In the genomic region with DNA sequence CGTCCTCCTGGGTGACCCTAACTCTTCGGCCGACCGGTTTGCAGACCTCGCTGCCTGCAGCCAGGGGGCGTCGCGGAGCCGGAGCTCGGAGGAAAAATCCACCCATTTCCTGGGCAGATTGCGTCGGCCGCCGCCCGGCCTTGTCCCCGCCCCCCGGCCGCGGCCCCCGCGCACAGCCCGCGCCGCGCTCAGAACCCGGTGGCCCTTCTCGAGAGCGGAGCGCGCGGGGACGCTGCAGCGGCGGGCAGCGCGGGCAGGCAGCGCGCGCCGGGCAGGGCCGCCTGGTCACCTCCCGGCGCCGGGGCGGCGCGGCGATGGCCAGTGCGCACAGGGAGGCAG, we compare ENCODE assay signal across 8 mouse cellular contexts. TPM values are rescaled to one million over a fixed set of nuclear protein-coding genes. Genes with fewer than 3 reads are reported as not detected.
DNase-seq lines count a peak whose midpoint lies in the region; ATAC-seq and TF ChIP-seq lines count a peak whose summit lies in the region.

No protein-coding gene starts in this region.

- peak; percentile 69 for ATAC-seq in forebrain, embryonic 16.5 days
- peak; percentile 77; the same call in 1 of the 2 replicates for ATAC-seq in lung, embryonic 15.5 days (ENCODE audit: borderline replicate concordance, extremely low read depth, low FRiP score, low TSS enrichment)

- TF ChIP-seq RAD21 in MEL (IDR thresholded peaks at IDR 0.05; ENCODE audit: low read depth, low read length) = peak; percentile 45

- peak; percentile 50 to 92 (median 81); a peak in 5 of 6 replicates for TF ChIP-seq CTCF in MEL (IDR thresholded peaks at IDR 0.05 in 2 of 3, conservative IDR thresholded peaks at IDR 0.05 in 1 of 3; ENCODE audit: control insufficient read depth in 1 of 3, insufficient read depth in 1 of 3, low read depth in 2 of 3, low read length in 3 of 3, poor library complexity in 1 of 3, severe bottlenecking in 1 of 3)
- TF ChIP-seq CTCF in layer of hippocampus, adult 2 months (conservative IDR thresholded peaks at IDR 0.05) = peak; percentile 82

- H3K4me3 ChIP-seq in MEL (ENCODE audit: control insufficient read depth in 1 of 2, insufficient read depth in 1 of 2, low read depth in 2 of 2, low read length in 2 of 2) = peak overlapping the region; percentile 77 to 96
- H3K4me3 ChIP-seq in forebrain, embryonic 16.5 days (replicated peaks; ENCODE audit: low read length) = peak overlapping the region; percentile 62
- peak overlapping the region; percentile 42 for H3K4me3 ChIP-seq in layer of hippocampus, adult 2 months
- H3K4me3 ChIP-seq in lung, embryonic 15.5 days = peak overlapping the region; percentile 60

- H3K79me2 ChIP-seq in MEL (ENCODE audit: control insufficient read depth, insufficient read depth, low read length, poor library complexity) = peaks cover 7% of the 10 kb centered on the region

- intact Hi-C loops in heart, postnatal 25 days (cut with DNase I) = loop anchor here (1.0 to 10.0 kb wide), 3 partner anchors 73 to 281 kb away; no protein-coding TSS in a partner anchor

- H3K27ac ChIP-seq in MEL (ENCODE audit: control insufficient read depth, low read depth, low read length) = peak overlapping the region; percentile 58
- no peak overlapping the region; the same call in 1 of the 2 replicates for H3K27ac ChIP-seq in forebrain, embryonic 16.5 days (ENCODE audit: low read length)
- H3K27ac ChIP-seq in layer of hippocampus, adult 2 months = peak overlapping the region; percentile 80; the same call in 1 of the 2 replicates
- no peak overlapping the region for H3K27ac ChIP-seq in lung, embryonic 15.5 days

- H3K4me1 ChIP-seq in MEL (ENCODE audit: control insufficient read depth in 1 of 2, insufficient read depth in 2 of 2, low read length in 2 of 2) = peaks cover 3 to 6% of the 10 kb centered on the region in 2 experiments; a peak in 2 of 4 replicates
- H3K4me1 ChIP-seq in forebrain, embryonic 16.5 days (replicated peaks; ENCODE audit: control insufficient read depth, insufficient read depth, low read length) = peaks cover 33% of the 10 kb centered on the region
- H3K4me1 ChIP-seq in lung, embryonic 15.5 days = peaks cover 20% of the 10 kb centered on the region

- TF ChIP-seq POLR2A in MEL (IDR thresholded peaks at IDR 0.05; ENCODE audit: control insufficient read depth in 1 of 2, insufficient read depth in 1 of 2, low read depth in 1 of 2, low read length in 2 of 2, poor library complexity in 1 of 2) = no peak

- H3K9me3 ChIP-seq in MEL (replicated peaks; ENCODE audit: insufficient read depth, low read length) = no peaks in the 10 kb centered on the region
- H3K9me3 ChIP-seq in forebrain, embryonic 16.5 days (ENCODE audit: control insufficient read depth, low read length) = no peaks in the 10 kb centered on the region
- no peaks in the 10 kb centered on the region for H3K9me3 ChIP-seq in lung, embryonic 15.5 days

- DNase-seq in MEL (ENCODE audit: low read depth, low spot score) = peak; percentile 82
- DNase-seq in cerebellum, adult 11-12 months = peak; percentile 91
- peak; percentile 64 for DNase-seq in heart, postnatal 25 days (ENCODE audit: low spot score)
- DNase-seq in layer of hippocampus, adult 2 months (ENCODE audit: low spot score in 2 of 2) = peak; percentile 90 to 92
- peak; percentile 80 for DNase-seq in ovary, postnatal 14 days (ENCODE audit: low spot score)
- peak; percentile 47 for DNase-seq in thymus, postnatal 25 days

- under 1% methylated on average over 49 of the region's 49 CpGs for WGBS in forebrain, embryonic 16.5 days
- under 1% methylated on average over 49 of the region's 49 CpGs for WGBS in lung, embryonic 15.5 days

- H3K9ac ChIP-seq in MEL (ENCODE audit: control insufficient read depth, low read depth, low read length, poor library complexity, severe bottlenecking) = peak overlapping the region; percentile 77
- H3K9ac ChIP-seq in forebrain, embryonic 16.5 days (replicated peaks; ENCODE audit: low read depth, low read length) = peak overlapping the region; percentile 76
- peak overlapping the region; percentile 50 for H3K9ac ChIP-seq in lung, embryonic 15.5 days

- peaks cover 0 to 2% of the 10 kb centered on the region in 2 experiments; a peak in 3 of 4 replicates for H3K27me3 ChIP-seq in MEL (ENCODE audit: control insufficient read depth in 1 of 2, insufficient read depth in 2 of 2, low read length in 2 of 2)
- 0 out of 2 replicates have a peak, but pooled peaks cover 2% of the 10 kb centered on the region for H3K27me3 ChIP-seq in forebrain, embryonic 16.5 days (replicated peaks; ENCODE audit: control insufficient read depth, insufficient read depth, low read length)
- peaks cover 23% of the 10 kb centered on the region for H3K27me3 ChIP-seq in lung, embryonic 15.5 days

- peak in 1 of 2 experiments; percentile 22; a peak in 1 of 4 replicates for TF ChIP-seq EP300 in MEL (IDR thresholded peaks at IDR 0.05; ENCODE audit: low read depth in 1 of 2, low read length in 2 of 2)

- peak overlapping the region; percentile 99 for H3K4me2 ChIP-seq in forebrain, embryonic 16.5 days (ENCODE audit: low read length)
- H3K4me2 ChIP-seq in lung, embryonic 15.5 days = peak overlapping the region; percentile 99

- no peaks in the 10 kb centered on the region; a peak in 1 of 4 replicates for H3K36me3 ChIP-seq in MEL (ENCODE audit: control insufficient read depth in 1 of 2, insufficient read depth in 2 of 2, low read length in 2 of 2)
- H3K36me3 ChIP-seq in forebrain, embryonic 16.5 days (ENCODE audit: control insufficient read depth, insufficient read depth) = no peaks in the 10 kb centered on the region
- H3K36me3 ChIP-seq in lung, embryonic 15.5 days = no peaks in the 10 kb centered on the region

TF ChIP-seq in MEL, 35 proteins besides CTCF, POLR2A, EP300 and RAD21:
- TF ChIP-seq ETS1 (IDR thresholded peaks at IDR 0.05; ENCODE audit: low read depth, low read length) (no peak), MYB (IDR thresholded peaks at IDR 0.05; ENCODE audit: low read depth, low read length) (no peak), POLR2AphosphoS2 (IDR thresholded peaks at IDR 0.05; ENCODE audit: low read length) (no peak), JUND (IDR thresholded peaks at IDR 0.05; ENCODE audit: low read depth, low read length) (no peak), TCF12 (IDR thresholded peaks at IDR 0.05; ENCODE audit: low read depth, low read length) (peak; percentile 77), ELF1 (IDR thresholded peaks at IDR 0.05; ENCODE audit: low read depth, low read length) (peak; percentile 67), ZC3H11A (IDR thresholded peaks at IDR 0.05; ENCODE audit: low read depth, low read length) (peak; percentile 42), SIN3A (IDR thresholded peaks at IDR 0.05; ENCODE audit: low read length) (0 out of 2 replicates have a peak, but pooled peaks have one; percentile 50), MXI1 (IDR thresholded peaks at IDR 0.05; ENCODE audit: low read depth, low read length) (peak; percentile 36; the same call in 1 of the 2 replicates), SMC3 (IDR thresholded peaks at IDR 0.05; ENCODE audit: low read depth, low read length) (peak; percentile 76), NELFE (IDR thresholded peaks at IDR 0.05; ENCODE audit: low read depth, low read length) (peak; percentile 44), CHD1 (IDR thresholded peaks at IDR 0.05; ENCODE audit: low read depth, low read length) (no peak), BHLHE40 (IDR thresholded peaks at IDR 0.05; ENCODE audit: borderline replicate concordance, low read depth, low read length) (no peak), USF1 (IDR thresholded peaks at IDR 0.05; ENCODE audit: low read depth, low read length) (no peak), CHD2 (IDR thresholded peaks at IDR 0.05; ENCODE audit: low read length) (no peak), NRF1 (IDR thresholded peaks at IDR 0.05; ENCODE audit: insufficient read depth, low read depth, low read length, poor library complexity, severe bottlenecking) (peak; percentile 28; the same call in 1 of the 2 replicates), ZNF384 (IDR thresholded peaks at IDR 0.05; ENCODE audit: low read depth, low read length) (0 out of 2 replicates have a peak, but pooled peaks have one; percentile 19), POLR2AphosphoS5 (IDR thresholded peaks at IDR 0.05; ENCODE audit: borderline replicate concordance, low read depth, low read length) (no peak), HCFC1 (IDR thresholded peaks at IDR 0.05; ENCODE audit: low read depth, low read length) (0 out of 2 replicates have a peak, but pooled peaks have one; percentile 29), MAZ (IDR thresholded peaks at IDR 0.05; ENCODE audit: low read depth, low read length) (peak; percentile 75; the same call in 1 of the 2 replicates), ZMIZ1 (IDR thresholded peaks at IDR 0.05; ENCODE audit: low read depth, low read length) (0 out of 2 replicates have a peak, but pooled peaks have one; percentile 40)

RNA-seq across cellular contexts. Expression of a gene that starts 12.6 kb away (rescaled TPM):
- total RNA-seq in MEL (2012; rRNA removed) = 18.3 and 22.2 TPM in 2 replicates
- polyA plus RNA-seq in MEL (2012; ENCODE audit: insufficient read depth in 1 of 2, insufficient read length in 2 of 2, low read depth in 1 of 2, low replicate concordance in 2 of 2, missing spikeins in 1 of 2) = 10 to 100 TPM in 1 of 2 experiments, not detected in 1; 51.0 TPM
- 226 and 227 TPM in 2 replicates for polyA plus RNA-seq in forebrain, embryonic 16.5 days (2015; fragmentation: Nextera tagmentation; extraction: Ambion mirVana)
- total RNA-seq in heart, postnatal 25 days (2021) = 10 to 100 TPM in 1 of 2 experiments, 1 to 10 TPM in 1; 9.3 to 10.3 TPM
- 1,000 to 10,000 TPM; 1,799 to 1,811 TPM for total RNA-seq in layer of hippocampus, adult 2 months (2021)
- 12.9 and 13.5 TPM in 2 replicates for polyA plus RNA-seq in lung, embryonic 15.5 days (2015; fragmentation: Nextera tagmentation; extraction: Ambion mirVana)

Comparison
In these comparisons a context has a peak if more than half of its experiments do, and no peak if none do; other contexts are left out.
1. H3K27ac ChIP-seq: peak in MEL (single experiment) and layer of hippocampus, adult 2 months (single experiment); none in forebrain, embryonic 16.5 days (single experiment) and lung, embryonic 15.5 days (single experiment).
2. RNA of a gene that starts 12.6 kb away (total RNA-seq): 1,799 to 1,811 TPM in layer of hippocampus, adult 2 months; 18.3 to 22.2 TPM in MEL and 9.3 to 10.3 TPM in heart, postnatal 25 days; every median in the first group is over 10 times any median in the second.
3. Peak in every context shown above with its lines, with median percentiles within 50 percentile points of each other: DNase-seq, H3K4me3 ChIP-seq and H3K9ac ChIP-seq.